Mouse (Mus musculus) spleen, adult 18-20 months (tissue): ENCODE results near the gene Car4.

Source experiments
- DNase-seq, 2 experiments: peaks; one replicate each; pipeline ENCODE4 v3.0.0; 2022; ENCODE audit warnings: mixed read lengths in 2 of 2

Gene Car4

DNA sequence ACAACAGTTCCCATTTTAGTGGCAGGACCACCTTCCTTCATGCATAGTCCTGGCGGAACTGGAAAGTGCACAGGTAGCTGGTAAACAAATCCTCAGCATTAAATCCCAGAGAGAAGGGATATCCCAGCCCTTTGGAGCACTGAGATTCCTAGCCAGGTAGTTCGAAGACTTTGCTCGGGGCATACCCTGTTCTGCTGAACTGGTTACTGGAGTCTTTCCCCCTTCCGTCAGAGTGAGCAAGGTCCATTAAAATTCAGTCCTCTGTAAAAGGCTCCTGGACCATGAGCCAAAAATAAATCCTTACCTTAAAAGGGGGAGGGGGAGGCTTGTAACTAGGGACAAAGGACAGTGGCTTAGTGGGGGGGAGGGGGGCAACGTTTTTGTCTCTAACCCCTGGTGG, 1.6 kb downstream of the Car4 start:
- DNase-seq: no peak

DNA sequence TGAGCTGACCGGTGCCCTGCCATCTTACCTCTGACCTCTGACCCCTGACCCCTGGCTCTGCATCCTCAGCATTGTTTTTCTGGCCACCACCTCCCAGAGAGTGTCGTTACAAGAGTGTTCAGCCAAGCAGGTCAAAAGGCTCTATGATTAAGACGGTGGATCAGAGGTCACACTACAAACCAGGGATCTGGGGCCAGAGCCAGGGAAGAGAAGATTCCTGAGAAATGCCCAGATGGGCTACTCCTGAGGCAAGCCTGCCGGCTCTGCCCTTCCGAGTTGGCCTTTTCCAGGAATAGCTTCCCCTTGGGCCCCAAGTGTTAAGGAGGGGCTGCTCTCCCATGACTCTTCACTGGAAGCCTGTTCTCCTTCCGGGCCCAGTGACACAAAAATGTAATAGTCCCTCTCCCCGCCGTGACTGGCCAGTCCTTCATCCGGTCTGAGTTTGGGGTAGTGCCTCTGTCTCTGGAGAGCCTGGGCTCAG, 2.2 kb downstream of the Car4 start:
- DNase-seq: no peak

DNA sequence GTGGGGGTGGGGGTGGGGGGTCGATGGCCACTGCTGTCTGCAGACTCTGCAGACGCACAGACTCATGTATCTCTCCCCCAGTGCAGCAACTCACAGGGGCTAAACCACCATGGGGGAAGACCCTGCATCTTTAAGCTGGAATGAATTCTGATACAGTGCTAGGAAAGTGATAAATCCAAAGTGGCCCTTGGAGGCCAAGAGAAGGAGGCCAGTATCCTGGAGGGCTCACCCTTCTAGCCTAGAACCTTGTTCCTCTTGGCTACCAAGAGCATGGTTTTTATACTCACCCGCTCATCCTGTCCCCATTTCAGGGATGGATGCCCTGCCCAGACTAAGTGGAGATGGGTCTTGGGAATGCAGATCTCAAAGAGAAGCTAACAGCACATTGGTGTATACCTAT, 2.7 kb downstream of the Car4 start:
- DNase-seq: no peak

DNA sequence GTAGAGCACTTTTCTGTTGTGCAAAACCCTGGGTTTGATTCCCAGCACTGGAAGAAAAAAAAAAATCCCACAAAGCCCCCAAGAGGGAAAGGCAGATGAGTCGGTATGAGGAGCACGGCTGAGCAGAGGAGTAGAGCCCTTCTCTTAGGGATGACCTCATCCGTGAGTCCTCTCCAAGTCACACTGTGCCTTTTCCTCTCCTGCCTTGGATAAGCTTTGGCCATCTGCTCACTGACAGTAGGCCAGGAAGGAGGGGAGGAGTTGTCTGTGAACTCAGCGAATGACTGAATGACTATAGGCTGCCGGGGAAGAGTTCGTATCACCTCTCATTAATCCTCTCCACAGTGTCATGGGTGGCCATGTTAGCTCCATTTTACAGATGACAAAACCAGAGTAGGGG, 3.2 kb downstream of the Car4 start:
- DNase-seq: no peak

DNA sequence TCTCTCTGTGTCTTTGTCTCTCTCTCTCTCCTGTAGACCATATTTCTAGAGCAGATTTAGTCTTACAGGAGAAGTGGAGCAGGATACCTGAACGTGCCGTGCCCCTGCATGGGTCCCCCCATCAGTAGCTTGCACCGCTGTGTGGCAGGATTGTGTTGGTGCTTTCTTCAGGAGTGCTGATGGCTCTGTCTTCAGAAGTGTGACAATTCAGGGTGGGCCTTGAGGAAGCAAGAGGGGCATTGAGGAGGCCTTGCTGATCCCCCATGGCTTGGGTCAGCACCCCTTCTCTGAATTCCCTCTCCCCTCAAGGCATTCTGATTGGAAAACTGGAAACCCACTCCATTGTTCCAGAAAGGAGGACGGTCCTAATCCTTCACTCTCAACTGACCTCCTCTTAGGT, 4.0 kb downstream of the Car4 start:
- DNase-seq: no peak

DNA sequence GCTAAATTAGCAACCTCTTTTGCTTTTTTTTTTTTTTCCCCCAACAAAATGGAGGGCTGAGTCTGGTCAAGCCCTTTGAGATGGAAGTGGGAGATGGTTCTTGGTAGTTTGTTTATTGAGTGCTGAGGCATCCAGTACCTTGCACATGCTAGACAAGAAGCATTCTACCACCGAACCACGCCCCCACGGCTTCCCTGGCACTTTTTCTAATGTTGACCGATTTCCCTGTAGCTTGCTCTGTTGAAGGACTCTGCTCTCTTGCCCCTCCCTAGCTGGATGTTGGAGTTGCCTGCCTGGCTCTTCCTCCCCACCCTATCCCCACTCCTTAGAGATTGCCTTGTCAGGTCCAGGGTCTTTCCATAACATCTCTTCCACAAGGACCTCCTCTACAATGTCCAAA, 5.0 kb downstream of the Car4 start:
- DNase-seq: no peak

DNA sequence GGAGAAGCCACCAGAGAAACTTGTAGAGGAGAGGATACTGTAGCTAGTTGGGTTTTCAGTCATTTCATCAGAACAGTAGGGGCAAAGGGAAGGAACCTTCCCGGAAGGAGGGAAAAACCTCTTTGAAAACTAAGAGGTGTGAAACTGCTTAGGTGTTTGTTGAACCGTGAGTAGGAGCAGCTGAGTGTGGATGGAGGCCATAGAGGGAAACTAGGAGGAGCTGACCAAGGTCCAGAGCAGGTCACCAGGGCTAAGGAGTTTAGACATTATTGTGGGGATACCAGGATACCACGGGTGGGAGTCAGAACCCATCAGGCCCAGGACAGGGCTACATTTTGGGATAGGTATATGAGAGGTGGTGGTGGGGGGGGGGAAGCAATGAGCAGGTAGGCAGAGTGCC, 6.0 kb downstream of the Car4 start:
- DNase-seq: no peak

DNA sequence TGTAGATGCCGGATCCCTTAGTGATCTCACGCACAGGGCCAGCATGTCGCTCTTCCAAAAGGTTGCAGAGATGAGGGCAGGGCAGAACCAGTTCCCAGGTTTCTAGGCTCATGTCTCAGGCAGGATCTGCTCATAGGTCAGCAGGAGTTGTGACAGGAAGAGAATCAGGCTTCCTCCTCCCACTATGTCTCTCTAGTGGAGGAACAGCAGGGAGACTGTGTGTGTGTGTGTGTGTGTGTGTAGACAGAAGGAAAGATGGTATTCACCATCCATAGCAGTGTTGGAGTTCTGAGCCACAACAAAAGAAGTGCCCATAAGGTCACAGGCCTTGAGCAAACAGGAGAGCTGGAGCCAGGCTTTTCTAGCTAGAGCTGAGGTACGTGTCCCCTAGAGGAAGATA, 9.1 kb downstream of the Car4 start:
- no peak for DNase-seq

DNA sequence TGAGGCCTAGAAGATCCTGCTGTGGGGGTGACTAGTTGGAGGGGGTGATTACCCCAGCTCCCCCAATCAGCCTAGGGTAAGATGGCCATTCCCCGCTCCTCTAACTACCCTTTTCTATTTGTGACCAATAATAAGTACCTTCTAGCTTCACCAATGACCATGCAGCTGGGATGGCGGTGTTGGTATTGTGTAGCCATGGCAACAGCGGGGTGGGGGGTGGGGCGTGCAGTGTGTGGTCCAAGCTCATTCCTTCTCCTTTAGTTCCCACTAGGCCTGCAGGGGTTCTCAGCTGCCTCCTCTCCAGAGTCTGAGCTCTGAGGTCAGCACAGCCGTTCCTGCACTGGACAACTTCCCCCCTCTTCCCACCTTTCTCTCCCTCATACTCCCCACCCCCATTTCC, 9.5 kb downstream of the Car4 start:
- no peak for DNase-seq

DNA sequence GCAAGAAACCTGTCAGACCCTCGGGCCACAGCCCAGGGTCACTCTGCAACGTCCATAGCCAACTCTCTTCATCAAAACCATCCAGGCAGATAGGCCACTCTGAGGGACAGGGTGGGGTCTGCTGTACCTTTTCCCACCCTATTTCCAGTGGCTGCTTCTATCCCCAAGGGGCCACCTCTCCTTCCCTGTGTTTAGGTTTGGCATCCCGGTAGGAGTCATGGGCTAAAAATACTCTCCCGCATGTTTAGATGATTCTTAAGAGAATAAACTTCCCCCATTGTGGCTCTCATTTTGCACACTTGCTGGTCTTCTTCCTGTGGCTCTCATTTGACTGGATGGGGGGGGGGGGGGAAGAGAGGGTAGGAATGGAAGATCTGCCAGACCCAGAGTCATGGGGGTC, 10.7 kb downstream of the Car4 start:
- no peak for DNase-seq

DNA sequence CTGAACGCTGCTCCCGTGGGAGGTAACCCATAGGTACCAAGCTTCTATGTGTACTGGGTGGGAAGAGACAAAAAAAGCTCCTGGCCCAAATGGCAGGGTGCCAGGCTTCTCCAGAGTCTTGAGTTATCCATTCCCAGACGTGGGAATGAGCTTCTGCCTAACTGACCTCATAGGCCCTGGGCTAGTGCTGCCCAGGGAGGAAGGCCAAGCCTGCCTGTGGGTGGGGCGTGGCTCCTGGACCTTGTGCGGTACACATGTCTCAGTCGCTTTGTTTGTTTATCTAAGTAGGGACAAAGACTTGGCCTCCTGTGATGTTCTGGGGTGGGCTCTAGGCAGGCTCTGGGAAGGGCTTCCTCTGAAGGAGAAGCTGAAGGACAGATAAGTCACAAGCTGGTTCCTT, 11.2 kb downstream of the Car4 start:
- DNase-seq: no peak

DNA sequence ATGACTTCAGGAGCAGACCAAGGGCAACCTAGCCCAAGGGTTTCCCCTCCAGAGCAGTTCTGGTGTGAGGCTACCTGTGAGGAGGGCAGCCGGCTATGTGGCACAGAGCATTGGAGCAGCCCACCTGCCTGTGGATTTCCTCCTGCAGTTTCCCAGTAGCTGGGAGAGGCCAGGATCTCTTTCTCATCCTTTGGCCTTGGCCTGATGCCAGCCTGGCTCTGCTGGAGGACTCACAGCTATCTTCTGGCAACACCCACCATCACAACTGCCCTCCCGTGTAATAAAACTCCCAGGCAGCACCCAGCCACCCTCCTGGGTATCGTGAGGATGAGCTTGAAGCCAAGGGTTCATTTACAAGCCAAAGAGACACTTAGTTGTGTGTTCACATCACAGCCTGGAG, 14.5 kb downstream of the Car4 start:
- no peak for DNase-seq

DNA sequence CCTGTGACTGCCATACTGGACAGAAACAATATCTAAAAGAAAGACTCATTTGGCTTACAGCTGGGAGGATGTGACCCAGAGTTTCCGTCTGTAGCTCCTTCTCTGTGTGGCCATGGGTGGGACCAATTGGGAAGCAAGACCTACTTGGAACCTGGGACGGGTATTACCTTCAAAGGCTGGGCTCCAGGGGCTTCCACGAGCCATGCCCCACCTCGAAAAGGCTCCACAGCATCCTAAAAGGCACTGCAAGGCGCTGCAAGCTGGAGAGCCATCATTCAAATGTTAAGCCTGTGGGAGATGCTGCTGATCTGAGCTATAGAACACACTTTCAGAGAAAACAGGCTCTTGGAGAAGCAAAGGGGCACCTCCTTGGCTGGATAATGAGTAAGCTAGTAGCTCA, 16.1 kb downstream of the Car4 start:
- no peak for DNase-seq

DNA sequence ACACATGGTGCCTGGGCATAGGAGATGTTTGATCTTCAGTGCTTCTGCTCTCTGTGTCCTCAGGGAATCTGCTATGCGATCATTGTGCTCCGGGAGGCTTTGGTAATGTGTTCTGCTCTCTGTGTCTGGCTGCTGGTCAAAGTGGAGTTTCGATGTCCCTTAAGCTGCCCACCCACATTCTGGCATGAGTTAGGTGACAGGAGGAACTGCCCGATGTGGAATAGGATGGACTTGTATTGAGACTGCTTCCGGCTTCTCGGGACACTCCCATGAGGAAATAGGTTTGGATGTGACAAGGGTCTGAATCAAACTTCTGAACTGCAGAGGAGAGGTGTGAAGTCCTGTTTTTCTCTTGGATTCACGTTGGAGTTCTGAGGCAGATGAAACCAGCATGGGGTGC, 17.0 kb downstream of the Car4 start:
- no peak for DNase-seq

DNA sequence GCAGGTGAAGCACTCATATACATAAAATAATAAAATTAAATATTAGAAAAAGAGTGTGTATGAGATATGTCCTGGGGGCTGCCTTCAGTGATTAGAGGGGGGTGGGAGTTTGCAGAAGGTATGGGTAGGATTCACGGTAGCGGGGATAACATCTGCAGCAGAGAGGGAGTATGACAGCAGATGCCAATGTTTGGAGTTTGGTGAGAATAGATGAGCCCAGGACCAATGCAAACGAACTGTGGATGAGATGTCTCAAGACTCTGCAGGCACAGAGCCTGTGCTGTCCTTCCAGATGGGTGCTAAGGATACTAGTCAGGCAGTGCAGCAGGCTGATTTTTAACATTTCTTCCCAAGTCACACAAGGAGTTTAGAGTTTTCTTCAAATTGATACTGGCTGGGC, 19.1 kb downstream of the Car4 start:
- no peak for DNase-seq

DNA sequence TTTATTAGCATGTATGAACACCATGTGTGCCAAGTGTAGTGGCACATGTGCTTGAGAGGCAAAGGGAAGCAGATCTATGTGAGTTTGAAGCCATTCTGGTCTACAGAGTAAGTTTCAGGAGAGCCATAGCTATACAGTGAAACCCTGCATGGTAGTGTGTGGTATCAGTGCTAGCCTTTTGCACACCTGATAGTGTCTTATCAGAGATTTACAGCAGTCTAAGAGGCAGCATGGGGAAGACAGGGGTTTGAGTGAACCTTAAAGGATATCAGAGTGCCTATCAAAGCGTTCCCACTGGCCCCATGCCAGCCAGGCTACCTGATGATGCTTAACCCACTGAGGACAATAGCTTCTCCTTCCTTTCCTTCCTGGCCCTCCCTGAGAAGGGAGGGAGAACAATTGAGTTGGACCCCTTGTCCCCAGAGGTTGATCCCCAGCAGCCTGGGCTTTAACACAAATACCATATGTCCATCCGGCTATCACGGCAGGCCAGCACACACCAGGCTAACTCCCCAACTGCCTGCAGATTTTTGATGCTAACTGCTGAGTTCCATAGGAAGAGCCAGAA, 19.9 kb downstream of the Car4 start:
- DNase-seq: no peak

DNA sequence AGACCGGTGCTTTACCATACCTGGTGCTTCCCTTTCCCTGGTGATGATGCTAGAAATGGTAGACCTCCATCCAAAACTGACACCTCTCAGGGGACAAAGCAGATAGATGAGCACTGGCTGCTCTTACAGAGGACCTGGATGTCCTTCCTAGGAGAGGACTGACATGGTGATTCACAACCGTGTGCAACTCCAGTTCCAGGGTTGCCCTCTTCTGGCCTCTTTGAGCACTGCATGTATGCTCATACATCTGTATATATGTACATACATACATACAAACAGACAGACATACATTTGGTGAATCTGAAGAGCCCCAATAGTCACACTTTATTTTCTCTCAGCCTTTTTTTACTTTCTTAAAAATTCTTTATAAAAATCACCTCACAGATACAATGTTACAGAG, 20.5 kb downstream of the Car4 start:
- DNase-seq: no peak

DNA sequence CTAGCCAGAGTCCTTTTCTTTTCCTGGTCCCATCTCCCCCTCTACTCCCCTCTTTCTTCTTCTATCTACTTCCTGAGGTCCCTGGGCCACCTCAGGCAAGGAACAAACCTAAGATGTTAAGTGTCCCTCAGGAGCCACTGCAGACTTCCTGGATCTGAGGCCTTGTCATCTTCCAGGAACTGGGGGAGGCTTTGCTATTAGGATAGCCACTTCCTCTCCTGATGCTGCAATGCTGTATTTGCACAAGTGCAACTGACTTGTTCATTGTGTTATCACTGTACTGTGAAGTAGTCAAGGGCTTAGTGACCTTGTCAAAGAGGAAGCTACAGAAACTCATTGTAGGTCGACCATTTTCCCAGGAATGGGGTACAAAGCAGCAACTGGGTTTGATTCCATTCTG, 21.8 kb downstream of the Car4 start:
- DNase-seq: no peak

DNA sequence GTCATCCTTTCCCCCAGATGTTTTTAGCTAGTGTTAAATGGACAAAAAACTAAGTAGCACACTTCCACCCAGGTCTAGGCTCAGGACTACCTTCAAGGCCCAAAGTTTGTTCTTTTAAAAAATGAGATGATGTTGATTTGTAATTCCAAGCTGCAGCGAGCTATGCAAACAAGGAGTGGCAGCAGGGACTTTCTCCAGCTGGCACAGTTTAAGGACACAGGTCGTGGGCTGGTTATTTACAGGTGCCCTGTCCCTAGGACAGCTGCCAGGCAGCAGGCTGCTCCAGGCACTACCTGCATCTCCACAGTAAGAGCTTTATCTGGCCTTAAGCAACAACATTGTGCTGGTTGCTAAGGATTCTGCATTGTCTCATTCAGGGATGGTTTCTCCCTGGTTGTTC, 23.1 kb downstream of the Car4 start:
- DNase-seq: no peak

DNA sequence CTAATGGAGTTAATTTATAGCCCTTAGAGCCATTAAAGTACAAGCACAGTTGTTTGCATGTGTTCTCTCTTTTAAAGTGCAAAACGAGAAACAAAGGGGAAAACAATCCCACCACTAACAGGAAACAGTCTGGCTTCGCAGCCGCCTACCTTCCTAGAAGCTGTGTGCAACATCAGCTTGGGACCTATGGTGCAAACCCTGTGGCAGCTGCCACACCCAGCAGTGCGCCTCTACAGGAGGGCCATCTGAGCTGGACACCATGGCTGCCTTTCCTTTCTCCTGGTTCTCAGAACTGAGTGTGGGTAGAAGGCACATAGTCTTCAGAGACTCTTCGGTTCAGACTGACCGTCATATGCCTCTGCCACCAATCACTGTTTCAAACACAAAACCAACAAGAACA, 27.8 kb downstream of the Car4 start:
- no peak for DNase-seq

DNA sequence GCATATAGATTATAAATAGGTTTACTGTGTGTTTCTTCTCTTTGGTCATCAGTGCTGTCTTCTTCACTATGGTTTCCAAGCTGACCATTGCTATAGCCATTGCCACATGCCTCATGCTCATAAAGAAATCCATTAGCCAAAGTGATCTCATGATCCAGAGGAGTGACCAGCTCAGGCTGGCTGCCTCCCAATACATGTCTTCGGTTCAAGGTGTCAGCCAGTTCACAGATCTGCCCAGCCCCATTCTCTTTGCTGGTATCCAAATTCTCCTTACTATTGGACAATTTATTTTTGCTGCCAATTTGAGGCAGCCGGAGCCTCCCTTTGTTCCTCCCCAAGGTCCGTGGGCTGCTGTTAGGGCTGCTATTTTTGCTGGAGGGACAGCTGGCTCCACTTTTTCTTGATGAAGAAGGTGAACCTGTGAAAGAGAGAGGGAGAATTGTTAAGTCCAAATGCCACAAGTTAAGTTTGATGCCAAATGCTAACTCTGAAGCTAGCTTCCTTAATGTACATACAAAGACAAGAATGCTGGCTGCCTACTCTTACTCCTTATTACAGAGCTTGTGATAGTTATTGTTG, 30.8 kb downstream of the Car4 start:
- DNase-seq: no peak

DNA sequence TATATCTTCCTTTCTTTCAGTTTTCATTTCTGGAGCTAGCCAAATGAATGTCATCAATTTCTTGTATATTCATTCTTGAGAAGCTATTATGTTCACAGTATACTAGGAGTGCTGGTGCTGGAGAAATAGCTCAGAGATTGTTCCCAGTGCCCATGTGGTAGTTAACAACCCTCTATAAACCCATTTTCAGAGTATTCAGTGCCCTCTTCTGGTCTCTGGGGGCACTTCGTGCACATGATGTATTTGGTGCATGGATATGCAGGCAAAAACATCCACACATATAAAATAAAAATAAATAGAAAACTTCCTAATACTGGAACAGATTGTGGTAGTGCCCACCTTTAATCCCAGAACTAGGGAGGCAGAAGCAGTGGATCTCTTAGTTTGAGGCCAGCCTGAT, 35.4 kb downstream of the Car4 start:
- DNase-seq: no peak

DNA sequence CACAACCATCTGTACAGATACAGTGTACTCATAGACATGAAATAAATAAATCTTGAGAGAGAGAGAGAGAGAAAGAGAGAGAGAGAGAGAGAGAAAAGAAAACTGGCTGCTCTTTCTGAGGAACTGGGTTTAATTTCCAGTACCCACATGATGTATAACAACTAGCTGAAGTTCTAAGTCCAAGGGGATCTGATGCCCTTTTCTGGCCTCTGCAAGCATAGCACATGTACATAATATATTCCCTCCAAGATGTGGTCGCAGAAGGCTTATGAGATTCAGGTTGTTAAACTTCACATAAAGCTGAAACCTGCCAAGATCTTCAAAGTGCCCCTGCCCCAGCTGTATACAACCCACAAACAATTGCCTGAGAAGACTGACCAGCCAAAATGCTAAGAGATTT, 37.7 kb downstream of the Car4 start:
- no peak for DNase-seq

DNA sequence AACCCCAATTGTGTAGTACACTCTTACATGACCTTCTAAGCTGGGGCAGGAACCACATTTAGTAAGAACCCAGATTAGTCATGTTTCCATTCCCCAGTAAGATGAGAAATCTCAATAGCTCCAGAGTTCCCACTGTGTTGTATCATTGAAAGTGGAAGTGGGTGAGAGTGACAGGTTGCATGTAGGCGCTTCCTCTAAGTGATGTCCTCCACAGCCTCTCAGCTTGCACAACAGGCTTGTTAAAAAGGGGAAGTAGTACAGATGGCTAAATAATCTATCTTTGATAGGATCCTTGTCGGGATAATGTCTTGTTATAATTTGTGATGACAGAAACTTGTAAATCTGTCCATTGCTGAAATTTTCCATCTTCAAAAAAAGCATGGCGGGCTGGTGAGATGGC, 46.0 kb downstream of the Car4 start:
- no peak for DNase-seq

DNA sequence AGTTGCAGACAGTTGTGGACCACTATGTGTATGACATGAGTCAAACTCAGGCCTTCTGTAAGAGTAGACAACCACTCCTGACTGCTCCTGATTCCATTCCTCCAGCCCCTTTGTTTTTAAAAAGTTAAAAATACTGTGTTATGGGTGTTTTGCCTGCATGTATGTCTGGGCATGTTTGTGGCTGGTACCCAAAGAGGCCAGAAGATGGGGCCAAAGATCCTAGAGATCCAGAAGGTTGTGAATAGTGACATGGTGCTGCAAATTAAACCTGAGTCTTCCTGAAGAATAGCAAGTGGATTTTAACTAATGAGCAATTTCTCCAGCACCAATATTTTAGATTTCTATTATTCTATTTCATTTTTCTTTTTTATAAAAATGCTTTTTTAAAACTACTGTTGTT, 55.5 kb downstream of the Car4 start:
- no peak for DNase-seq
